Mouse (Mus musculus): ENCODE measurements at regions not wholly inside any gene's neighbourhood (a gene's known extent, or its start where the extent isn't known, plus 50 kb on each side); places are given as distances from the start of the nearest gene placed in this dataset.
"Not testable (repeated sequence)": the region's sequence is repeated elsewhere in the genome, so short reads cannot be mapped to it uniquely, and the experiment has no call there.

GRCm38 (mm10) chr15:38129330-38129729 lies 704.0 kb downstream of the 4930447A16Rik start:
- DNase-seq (ENCODE audit: low spot score in 2 of 2): peak in 1 of 2 experiments; percentile 6

DNA sequence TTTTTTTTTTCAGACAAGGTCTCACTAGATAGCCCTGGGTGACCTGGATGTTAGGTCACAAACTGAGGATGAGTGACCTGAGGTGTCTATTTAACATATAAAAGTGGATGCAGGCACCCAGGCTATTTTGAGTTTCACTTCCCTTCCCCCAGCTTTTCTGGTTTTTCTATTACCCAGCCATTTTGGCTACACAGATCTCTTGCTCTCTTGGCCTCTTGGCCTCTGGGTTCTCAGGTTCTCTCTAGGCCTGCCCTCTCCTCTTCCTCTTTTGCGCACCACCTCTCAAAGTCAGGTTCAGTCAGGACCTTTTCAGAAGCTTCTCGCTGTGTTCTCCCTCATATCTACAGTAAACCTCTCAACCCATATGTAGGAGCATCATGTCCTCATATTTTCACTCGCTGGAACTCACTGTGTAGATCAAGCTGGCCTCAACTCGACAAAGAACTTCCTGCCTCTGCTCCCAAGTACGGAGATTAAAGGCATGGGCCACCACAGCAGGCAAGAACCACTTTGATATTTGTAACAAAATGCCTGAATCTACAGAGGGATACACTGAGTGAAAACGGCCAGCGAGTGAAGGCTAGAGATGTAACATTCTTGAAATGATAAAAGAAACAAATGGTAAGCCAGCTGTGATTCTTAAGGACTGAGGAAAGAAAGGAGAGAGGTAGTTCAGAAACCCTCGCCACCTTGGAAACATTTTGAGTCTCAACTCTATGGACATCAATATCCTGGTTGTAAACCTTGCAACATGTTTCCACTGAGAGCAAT lies 704.7 kb downstream of the 4930447A16Rik start:
- DNase-seq (ENCODE audit: low spot score in 2 of 2): no peak

GRCm38 (mm10) chr15:38130632-38131028 lies 705.3 kb downstream of the 4930447A16Rik start:
- no peak for DNase-seq (ENCODE audit: low spot score in 2 of 2)

DNA sequence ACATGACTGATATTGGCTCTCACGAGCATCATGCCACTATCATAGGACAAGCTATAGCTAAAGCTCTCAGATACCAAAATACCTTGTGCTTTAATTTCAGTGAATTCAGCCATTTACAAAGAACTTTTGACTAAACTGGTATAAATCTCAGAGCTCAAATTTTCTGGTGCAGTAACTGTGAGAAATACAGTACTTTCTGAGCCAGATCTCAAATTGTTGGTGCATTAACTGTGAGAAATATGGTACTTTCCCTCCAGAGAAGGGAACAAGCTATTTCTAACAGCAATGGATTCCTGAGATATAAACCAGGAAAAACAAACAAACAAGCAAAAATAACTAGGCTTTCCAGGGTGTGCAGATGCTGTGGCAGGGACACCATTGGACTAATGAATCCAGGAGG lies 714.3 kb downstream of the 4930447A16Rik start:
- no peak for DNase-seq (ENCODE audit: low spot score in 2 of 2)

- no peak for DNase-seq (ENCODE audit: low spot score in 2 of 2)
These were observed 718.1 kb downstream of the 4930447A16Rik start for GRCm38 (mm10) chr15:38143495-38143894.

GRCm38 (mm10) chr15:38151654-38152053 lies 726.3 kb downstream of the 4930447A16Rik start:
- DNase-seq (ENCODE audit: low spot score in 2 of 2): no peak

DNA sequence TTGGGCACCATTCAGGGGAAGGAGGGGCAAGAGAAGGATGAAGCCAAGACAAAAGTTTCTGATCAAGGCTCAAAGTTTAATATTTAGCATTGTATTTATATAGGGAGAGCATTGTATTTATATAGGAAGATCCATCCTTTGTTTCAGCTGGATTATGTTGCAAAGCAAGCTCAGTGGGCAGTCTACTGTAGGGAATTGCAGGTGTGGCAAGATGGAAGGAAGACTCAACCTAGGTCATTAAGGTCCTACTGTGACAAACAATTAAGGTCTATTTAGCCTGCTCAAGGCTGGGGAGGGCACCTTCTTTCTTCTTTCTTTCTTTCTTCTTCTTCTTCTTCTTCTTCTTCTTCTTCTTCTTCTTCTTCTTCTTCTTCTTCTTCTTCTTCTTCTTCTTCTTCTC lies 728.5 kb downstream of the 4930447A16Rik start:
- DNase-seq (ENCODE audit: low spot score in 2 of 2): not testable (repeated sequence)

- no peak for DNase-seq (ENCODE audit: low spot score in 2 of 2)
These were observed 733.8 kb downstream of the 4930447A16Rik start for GRCm38 (mm10) chr15:38159161-38159560.

DNA sequence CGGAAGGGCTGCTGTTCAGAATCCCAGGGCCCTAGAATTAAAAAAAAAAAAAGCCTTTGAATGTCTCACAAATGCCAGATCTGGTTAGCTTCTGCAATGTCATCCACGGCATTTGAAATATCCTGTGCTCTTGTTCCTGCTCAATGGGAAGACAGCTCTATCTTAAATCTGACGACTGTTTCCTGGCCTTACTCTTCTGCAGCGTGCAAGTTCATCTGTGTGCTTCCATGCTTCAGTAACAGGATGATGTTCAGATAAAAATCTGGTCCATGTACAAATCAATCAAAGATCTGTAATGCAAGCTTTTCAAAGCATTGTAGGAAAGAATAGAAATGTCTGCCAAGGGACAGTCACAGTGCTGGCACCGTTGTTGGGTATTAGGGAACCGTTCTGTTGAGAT lies 738.4 kb downstream of the 4930447A16Rik start:
- DNase-seq (ENCODE audit: low spot score in 2 of 2): no peak

DNA sequence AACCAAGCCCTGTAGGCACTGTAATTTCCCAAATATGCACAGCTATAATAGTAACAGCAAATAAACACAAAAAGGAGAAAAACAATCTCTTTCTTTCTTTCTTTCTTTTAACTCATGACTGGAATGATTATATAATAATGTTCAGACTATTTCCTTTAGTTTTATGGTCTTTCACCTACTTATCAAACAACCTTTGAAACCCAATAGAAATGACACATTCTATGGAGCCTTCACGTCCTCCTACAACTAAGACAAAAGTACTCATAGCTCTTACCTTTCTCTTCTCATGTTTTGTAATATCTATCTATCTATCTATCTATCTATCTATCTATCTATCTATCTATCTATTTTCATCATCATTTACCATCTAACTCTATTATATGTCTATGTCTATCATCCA lies 739.5 kb downstream of the 4930447A16Rik start:
- no peak for DNase-seq (ENCODE audit: low spot score in 2 of 2)

DNA sequence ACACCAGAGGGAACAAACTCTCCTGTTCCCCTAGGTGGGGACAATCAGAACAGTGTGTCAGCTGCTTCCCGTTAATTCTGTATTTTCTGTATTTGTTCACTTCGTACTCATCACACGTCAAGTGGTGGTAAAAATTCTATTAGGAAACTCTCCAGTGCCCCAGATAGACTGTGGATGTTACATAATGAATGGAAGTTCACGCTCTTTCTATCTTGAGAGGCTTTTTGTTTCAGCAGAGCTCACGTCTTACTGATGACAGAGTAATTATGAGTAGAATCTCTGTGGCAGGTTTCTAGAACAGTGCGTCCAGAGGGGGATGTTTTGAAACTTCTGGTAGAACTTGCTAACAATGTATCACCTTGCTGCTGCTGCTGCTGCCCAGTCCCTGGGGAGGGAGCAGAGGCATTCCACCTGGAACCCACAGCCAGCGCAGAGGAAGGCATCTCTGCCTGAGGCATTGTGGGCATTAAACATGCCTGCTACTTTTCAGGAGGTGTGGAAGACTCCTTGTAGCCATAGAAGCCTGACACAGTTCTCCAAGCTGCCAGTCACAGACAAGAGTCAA lies 740.6 kb downstream of the 4930447A16Rik start:
- no peak for DNase-seq (ENCODE audit: low spot score in 2 of 2)

- DNase-seq (ENCODE audit: low spot score in 2 of 2): no peak
These were observed 741.1 kb downstream of the 4930447A16Rik start for GRCm38 (mm10) chr15:38166476-38166875.

GRCm38 (mm10) chr15:38167618-38168152 lies 742.3 kb downstream of the 4930447A16Rik start:
- DNase-seq (ENCODE audit: low spot score in 2 of 2): no peak

DNA sequence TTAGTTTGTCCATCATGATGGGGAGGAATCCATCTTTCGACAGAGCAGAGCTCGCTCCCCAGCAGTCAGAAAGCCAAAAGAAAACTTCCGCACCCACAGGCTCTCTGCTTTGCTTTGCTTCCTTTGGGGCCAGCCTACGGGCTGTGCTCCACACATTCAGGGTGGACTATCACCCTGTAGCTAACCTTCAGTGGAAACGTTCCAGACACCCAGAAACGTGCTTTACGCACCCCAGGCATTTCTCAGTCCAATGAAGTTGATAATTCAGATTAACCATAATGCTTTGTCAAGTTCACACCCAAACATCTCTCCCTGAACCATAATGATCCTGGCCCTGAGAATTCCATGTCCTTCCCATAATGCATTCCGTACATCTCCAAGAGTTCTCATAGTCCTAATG lies 743.8 kb downstream of the 4930447A16Rik start:
- DNase-seq (ENCODE audit: low spot score in 2 of 2): no peak

All from layer of hippocampus, adult 8-10 months (tissue).